ENCODE assay signal across 22 mouse cellular contexts in the genomic region with DNA sequence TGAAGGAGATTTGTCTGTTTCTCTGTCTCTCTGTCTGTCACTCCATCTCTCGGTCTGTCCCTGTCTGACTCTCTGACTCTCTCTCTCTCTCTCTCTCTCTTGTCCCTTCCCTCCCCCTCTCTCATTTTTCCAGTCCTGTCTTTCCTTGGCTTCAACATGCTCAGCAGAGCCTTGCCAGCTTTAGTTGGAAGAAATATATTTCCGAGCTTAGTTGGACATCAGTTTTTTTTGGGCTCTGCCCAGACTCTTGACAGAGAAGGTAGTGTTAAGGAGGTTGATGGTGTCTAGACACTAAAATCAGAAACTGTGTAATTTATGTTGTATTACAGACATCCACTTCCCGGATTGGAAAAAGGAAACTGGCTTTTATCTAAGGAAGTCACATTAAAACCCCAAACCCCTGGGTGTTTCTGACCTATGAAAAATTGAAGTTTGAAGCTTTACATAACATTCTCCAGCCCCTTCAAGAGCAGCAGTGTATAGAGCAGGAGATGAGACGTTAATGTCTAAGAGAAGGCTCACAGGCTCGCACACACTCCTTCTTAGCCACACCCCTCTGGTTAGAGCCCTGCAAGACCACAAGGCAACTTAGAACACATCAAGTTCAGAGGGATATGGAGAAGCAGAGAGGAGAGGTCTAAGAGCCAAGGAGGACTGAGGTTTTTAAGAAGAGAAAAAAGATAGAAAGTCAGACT. TPM values are rescaled to one million over a fixed set of nuclear protein-coding genes. Genes with fewer than 3 reads are reported as not detected.
DNase-seq lines count a peak whose midpoint lies in the region; ATAC-seq and TF ChIP-seq lines count a peak whose summit lies in the region.
"Had no signal": no experiment of that assay in that cellular context is flagged by ENCODE, and none has a peak within 500 bp of the region (broad histone marks: within the 10 kb centered on the region; RNA-seq: fewer than 3 reads in every experiment).

No protein-coding gene starts in this region.

- ATAC-seq in heart, embryonic 14.5 days (ENCODE audit: insufficient number of reproducible peaks, insufficient read depth, low FRiP score, low read depth): no peak
- no peak for ATAC-seq in stomach, embryonic 14.5 days (ENCODE audit: insufficient number of reproducible peaks, insufficient read depth, low FRiP score, low read depth)
- ATAC-seq in stomach, postnatal 0 days (ENCODE audit: low FRiP score, low TSS enrichment): no peak
- ATAC-seq in stomach, embryonic 16.5 days (ENCODE audit: insufficient read depth, low FRiP score): no peak
- ATAC-seq: forebrain, postnatal 0 days had no signal

- no peak overlapping the region for H3K4me3 ChIP-seq in heart, embryonic 14.5 days (ENCODE audit: control insufficient read depth in 1 of 2, insufficient read depth in 1 of 2, low read depth in 1 of 2, low read length in 2 of 2)
- H3K4me3 ChIP-seq in kidney, adult 2 months (ENCODE audit: insufficient read depth, low read depth, low read length): no peak overlapping the region
- no peak overlapping the region for H3K4me3 ChIP-seq in stomach, embryonic 14.5 days (ENCODE audit: low read depth, low read length)
- no peak overlapping the region for H3K4me3 ChIP-seq in stomach, postnatal 0 days (ENCODE audit: low read depth, low read length)
- no peak overlapping the region for H3K4me3 ChIP-seq in stomach, embryonic 16.5 days (replicated peaks; ENCODE audit: low read length)
- H3K4me3 ChIP-seq: hindbrain, embryonic 10.5 days; layer of hippocampus, adult 2 months had no signal

- 0 out of 2 replicates have a peak overlapping the region, but pooled peaks have one; percentile 8 for H3K9ac ChIP-seq in heart, embryonic 14.5 days (ENCODE audit: low read length)
- no peak overlapping the region for H3K9ac ChIP-seq in stomach, embryonic 14.5 days (replicated peaks; ENCODE audit: low read depth, low read length)
- H3K9ac ChIP-seq in stomach, postnatal 0 days (ENCODE audit: low read length): no peak overlapping the region
- H3K9ac ChIP-seq in stomach, embryonic 16.5 days (ENCODE audit: low read length): no peak overlapping the region
- H3K9ac ChIP-seq: forebrain, postnatal 0 days; liver, embryonic 14.5 days had no signal

- no peak for TF ChIP-seq POLR2A in kidney, adult 2 months (IDR thresholded peaks at IDR 0.05; ENCODE audit: low read depth, low read length)

- peaks cover 3 to 6% of the 10 kb centered on the region in 2 experiments; a peak in 1 of 4 replicates for H3K4me1 ChIP-seq in heart, embryonic 14.5 days (ENCODE audit: control insufficient read depth in 2 of 2, insufficient read depth in 2 of 2, low read length in 2 of 2)
- peaks cover 34% of the 10 kb centered on the region; the same call in 1 of the 2 replicates for H3K4me1 ChIP-seq in kidney, adult 2 months (ENCODE audit: control insufficient read depth, insufficient read depth, low read length)
- H3K4me1 ChIP-seq in stomach, embryonic 14.5 days (ENCODE audit: control insufficient read depth, insufficient read depth, low read length): 0 out of 2 replicates have a peak, but pooled peaks cover 4% of the 10 kb centered on the region
- H3K4me1 ChIP-seq in stomach, postnatal 0 days (replicated peaks; ENCODE audit: control insufficient read depth, insufficient read depth): no peaks in the 10 kb centered on the region; the same call in 1 of the 2 replicates
- 0 out of 2 replicates have a peak, but pooled peaks cover 6% of the 10 kb centered on the region for H3K4me1 ChIP-seq in stomach, embryonic 16.5 days (ENCODE audit: control insufficient read depth, insufficient read depth, low read length)

- whole genome bisulfite sequencing in heart, embryonic 14.5 days: 41% methylated on average over 5 of the region's 5 CpGs
- 32% methylated on average over 5 of the region's 5 CpGs for WGBS in kidney, adult 2 months
- WGBS in stomach, embryonic 14.5 days: 39% methylated on average over 5 of the region's 5 CpGs
- 28% methylated on average over 5 of the region's 5 CpGs for WGBS in stomach, postnatal 0 days
- 29% methylated on average over 5 of the region's 5 CpGs for WGBS in stomach, embryonic 16.5 days

- H3K36me3 ChIP-seq in heart, embryonic 14.5 days (ENCODE audit: control insufficient read depth, insufficient read depth, low read length): no peaks in the 10 kb centered on the region
- no peaks in the 10 kb centered on the region for H3K36me3 ChIP-seq in kidney, adult 2 months (ENCODE audit: control insufficient read depth, insufficient read depth, low read length)
- H3K36me3 ChIP-seq in stomach, embryonic 14.5 days (ENCODE audit: control insufficient read depth, insufficient read depth, low read length): no peaks in the 10 kb centered on the region
- H3K36me3 ChIP-seq in stomach, postnatal 0 days (ENCODE audit: control insufficient read depth, insufficient read depth, low read length): no peaks in the 10 kb centered on the region
- H3K36me3 ChIP-seq in stomach, embryonic 16.5 days (ENCODE audit: control insufficient read depth, insufficient read depth, low read length): no peaks in the 10 kb centered on the region
- H3K36me3 ChIP-seq: hindbrain, embryonic 10.5 days had no signal

- no peak overlapping the region for H3K4me2 ChIP-seq in heart, embryonic 14.5 days (ENCODE audit: low read length)
- H3K4me2 ChIP-seq in stomach, embryonic 14.5 days (replicated peaks; ENCODE audit: low read depth, low read length): no peak overlapping the region
- H3K4me2 ChIP-seq in stomach, postnatal 0 days (replicated peaks; ENCODE audit: low read depth): no peak overlapping the region
- H3K4me2 ChIP-seq in stomach, embryonic 16.5 days (ENCODE audit: low read depth, low read length): no peak overlapping the region
- H3K4me2 ChIP-seq: midbrain, embryonic 11.5 days had no signal

- no peak for TF ChIP-seq EP300 in stomach, postnatal 0 days (optimal IDR thresholded peaks at IDR 0.05)

- no peak for DNase-seq in heart, adult 18-20 months
- DNase-seq in kidney, adult 2 months: no peak
- no peak for DNase-seq in kidney, postnatal 36 days
- DNase-seq in stomach, postnatal 0 days (ENCODE audit: low spot score): no peak
- DNase-seq in left cerebral cortex, adult 18-20 months (ENCODE audit: low spot score in 2 of 2): no peak
- DNase-seq: adrenal gland, adult 2 months; cerebellum, adult 2 months; forebrain, postnatal 0 days; gastrocnemius, postnatal 36 days; kidney, adult 8-10 months; retina, postnatal 1 day; thymus, postnatal 25 days had no signal

- 0 out of 2 replicates have a peak, but pooled peaks cover 5% of the 10 kb centered on the region for H3K27me3 ChIP-seq in heart, embryonic 14.5 days (ENCODE audit: control insufficient read depth, insufficient read depth, low read length)
- H3K27me3 ChIP-seq in kidney, adult 2 months (replicated peaks; ENCODE audit: control insufficient read depth, insufficient read depth, low read length): no peaks in the 10 kb centered on the region
- no peaks in the 10 kb centered on the region for H3K27me3 ChIP-seq in stomach, embryonic 14.5 days (ENCODE audit: control insufficient read depth, insufficient read depth, low read length)
- no peaks in the 10 kb centered on the region for H3K27me3 ChIP-seq in stomach, postnatal 0 days (ENCODE audit: control insufficient read depth, insufficient read depth, low read length)
- H3K27me3 ChIP-seq in stomach, embryonic 16.5 days (ENCODE audit: control insufficient read depth, insufficient read depth, low read length): no peaks in the 10 kb centered on the region
- H3K27me3 ChIP-seq: CH12.LX had no signal

- H3K9me3 ChIP-seq in heart, embryonic 14.5 days (ENCODE audit: control insufficient read depth, low read length): no peaks in the 10 kb centered on the region
- H3K9me3 ChIP-seq in stomach, embryonic 14.5 days (ENCODE audit: control insufficient read depth, low read depth, low read length): no peaks in the 10 kb centered on the region
- H3K9me3 ChIP-seq in stomach, postnatal 0 days (ENCODE audit: control insufficient read depth, low read length): no peaks in the 10 kb centered on the region
- no peaks in the 10 kb centered on the region for H3K9me3 ChIP-seq in stomach, embryonic 16.5 days (replicated peaks; ENCODE audit: control insufficient read depth, low read length)
- H3K9me3 ChIP-seq: hindbrain, embryonic 10.5 days had no signal

- peak overlapping the region; percentile 33 to 61; a peak in 3 of 4 replicates for H3K27ac ChIP-seq in heart, embryonic 14.5 days (replicated peaks in 1 of 2; ENCODE audit: control insufficient read depth in 1 of 2, insufficient read depth in 1 of 2, low read depth in 2 of 2, low read length in 2 of 2)
- H3K27ac ChIP-seq in kidney, adult 2 months (ENCODE audit: insufficient read depth, low read depth, low read length): peak overlapping the region; percentile 58; the same call in 1 of the 2 replicates
- peak overlapping the region; percentile 15; the same call in 1 of the 2 replicates for H3K27ac ChIP-seq in stomach, embryonic 14.5 days (ENCODE audit: low read length)
- H3K27ac ChIP-seq in stomach, postnatal 0 days (replicated peaks): no peak overlapping the region
- H3K27ac ChIP-seq in stomach, embryonic 16.5 days (ENCODE audit: low read length): peak overlapping the region; percentile 12; the same call in 1 of the 2 replicates
- H3K27ac ChIP-seq: hindbrain, embryonic 10.5 days; layer of hippocampus, adult 2 months; liver, embryonic 14.5 days had no signal

- no peak for TF ChIP-seq CTCF in kidney, adult 2 months (conservative IDR thresholded peaks at IDR 0.05; ENCODE audit: insufficient read depth, insufficient read length, low read depth, low read length)
- no peak for TF ChIP-seq CTCF in stomach, postnatal 0 days (IDR thresholded peaks at IDR 0.05; ENCODE audit: low read depth)

RNA-seq across cellular contexts. Expression of gene Ddah1, which starts 21.0 kb away (rescaled TPM):
- polyA plus RNA-seq in heart, embryonic 14.5 days (2014; fragmentation: Nextera tagmentation; extraction: Ambion mirVana): 23.9 and 28.9 TPM in 2 replicates
- 1 to 10 TPM; 6.4 to 8.2 TPM for total RNA-seq in heart, adult 18-20 months (2021)
- polyA plus RNA-seq in kidney, adult 2 months (2012; rRNA removed): 143 and 159 TPM in 2 replicates
- polyA plus RNA-seq in stomach, embryonic 14.5 days (2014; fragmentation: Nextera tagmentation; extraction: Ambion mirVana): 22.3 and 24.0 TPM in 2 replicates
- polyA plus RNA-seq in stomach, postnatal 0 days (2015; fragmentation: Nextera tagmentation; extraction: Ambion mirVana): 16.8 and 20.2 TPM in 2 replicates
- 12.0 and 17.7 TPM in 2 replicates for polyA plus RNA-seq in stomach, embryonic 16.5 days (2015; fragmentation: Nextera tagmentation; extraction: Ambion mirVana)
- 10 to 100 TPM; 54.7 to 57.8 TPM for total RNA-seq in left cerebral cortex, adult 18-20 months (2021)
- total RNA-seq: CH12.LX; MEL; monocyte, adult 5-6 weeks had no signal
